Mouse (Mus musculus) right cerebral cortex, postnatal 10 days (tissue): Measurements from ENCODE around the gene Ankrd34a.
A peak's percentile ranks its signal among the peaks of the same experiment; 100 is the strongest.

Experiments used
- DNase-seq, 2 experiments: peaks; one replicate each; pipeline ENCODE4 v3.0.0; 2021; ENCODE audit warnings: low spot score in 2 of 2

Ankrd34a gene

GRCm38 (mm10) chr3:96596228-96596707 is at the start of gene Ankrd34a:
Ankrd34a (plus strand) TSS chr3:96596636.
- DNase-seq = peak; percentile 86 to 89

GRCm38 (mm10) chr3:96546880-96547279 is 49.6 kb upstream of the Ankrd34a start:
- no peak for DNase-seq

- DNase-seq = peak; percentile 84 to 89
Measured at GRCm38 (mm10) chr3:96547389-96547960, 49.0 kb upstream of the Ankrd34a start.

GRCm38 (mm10) chr3:96548824-96549223 is 47.6 kb upstream of the Ankrd34a start:
- no peak for DNase-seq

- DNase-seq = no peak
Measured at GRCm38 (mm10) chr3:96549346-96549745, 47.1 kb upstream of the Ankrd34a start.

- DNase-seq = peak; percentile 61 to 75
Measured at GRCm38 (mm10) chr3:96551203-96551602, 45.2 kb upstream of the Ankrd34a start.

GRCm38 (mm10) chr3:96551890-96552289 is 44.5 kb upstream of the Ankrd34a start:
- DNase-seq = no peak

- no peak for DNase-seq
Measured at GRCm38 (mm10) chr3:96553601-96554000, 42.8 kb upstream of the Ankrd34a start.

GRCm38 (mm10) chr3:96554251-96554650 is 42.2 kb upstream of the Ankrd34a start:
- no peak for DNase-seq

GRCm38 (mm10) chr3:96555041-96555596 is 41.3 kb upstream of the Ankrd34a start:
- DNase-seq = peak; percentile 71 to 80

GRCm38 (mm10) chr3:96555999-96556614 is 40.3 kb upstream of the Ankrd34a start:
- no peak for DNase-seq

GRCm38 (mm10) chr3:96556651-96557635 is 39.5 kb upstream of the Ankrd34a start:
- DNase-seq = no peak

GRCm38 (mm10) chr3:96557694-96558093 is 38.7 kb upstream of the Ankrd34a start, which contains the start of gene Txnip:
Txnip (plus strand) TSS chr3:96557957.
- DNase-seq = peak; percentile 99

- DNase-seq = no peak
Measured at GRCm38 (mm10) chr3:96558159-96558558, 38.3 kb upstream of the Ankrd34a start.

GRCm38 (mm10) chr3:96558668-96559196 is 37.7 kb upstream of the Ankrd34a start:
- no peak for DNase-seq

- no peak for DNase-seq
Measured at GRCm38 (mm10) chr3:96559398-96559910, 37.0 kb upstream of the Ankrd34a start.

- no peak for DNase-seq
Measured at GRCm38 (mm10) chr3:96559911-96560850, 36.3 kb upstream of the Ankrd34a start.

GRCm38 (mm10) chr3:96560881-96561668 is 35.4 kb upstream of the Ankrd34a start:
- no peak for DNase-seq

- DNase-seq = no peak
Measured at GRCm38 (mm10) chr3:96561946-96562681, 34.3 kb upstream of the Ankrd34a start.
